Mouse (Mus musculus): ENCODE results near the gene Pacrg. TPM values are rescaled to one million over a fixed set of nuclear protein-coding genes. Genes with fewer than 3 reads are reported as not detected.
A peak's percentile ranks its signal among the peaks of the same experiment; 100 is the strongest.

Gene Pacrg
- polyA plus RNA-seq, 1 experiment from 2014 or later = 7.4 TPM

DNA sequence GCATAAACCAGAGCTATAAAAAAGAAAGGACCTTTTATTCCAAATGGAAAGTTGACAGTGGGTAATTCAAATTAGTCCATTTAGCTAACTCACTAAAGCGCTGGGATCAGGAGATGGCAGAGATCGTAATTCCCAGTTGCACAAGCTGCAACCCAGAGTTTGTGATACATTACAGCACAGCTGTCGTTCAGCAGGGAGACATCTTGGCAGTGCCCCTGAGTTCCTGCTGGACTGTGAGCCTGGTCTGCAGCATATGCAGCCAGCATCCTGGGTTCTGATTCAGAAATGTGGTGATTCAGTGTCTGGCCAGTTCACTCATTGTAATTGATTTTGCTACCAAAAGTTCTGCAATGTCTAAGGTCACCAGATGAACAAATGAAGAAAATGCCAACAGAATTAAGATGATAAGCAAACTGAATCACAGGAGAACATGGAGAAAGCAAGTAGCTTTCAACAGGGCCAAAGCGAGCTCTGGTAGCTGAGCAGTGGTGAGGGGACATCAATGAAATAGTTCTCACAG is 55.6 kb downstream of the Pacrg start:
- WGBS = 85% methylated on average over 4 of the region's 4 CpGs
- no peaks in the 10 kb centered on the region for H3K27me3 ChIP-seq
- H3K27ac ChIP-seq = no peak overlapping the region
- no peak overlapping the region for H3K4me3 ChIP-seq (replicated peaks)
- H3K9ac ChIP-seq = no peak overlapping the region
- no peaks in the 10 kb centered on the region for H3K4me1 ChIP-seq
- no peak for ATAC-seq (ENCODE audit: low FRiP score)
- H3K4me2 ChIP-seq = no peak overlapping the region
- no peaks in the 10 kb centered on the region for H3K36me3 ChIP-seq (replicated peaks)
- H3K9me3 ChIP-seq = no peaks in the 10 kb centered on the region

GRCm38 (mm10) chr17:10776503-10776902 is 63.6 kb downstream of the Pacrg start:
- Histone ChIP-seq H3K9me3 (no peaks in the 10 kb centered on the region), H3K4me1 (peaks cover 11% of the 10 kb centered on the region; the same call in 1 of the 2 replicates), H3K36me3 (replicated peaks) (no peaks in the 10 kb centered on the region), H3K27me3 (no peaks in the 10 kb centered on the region), H3K4me3 (replicated peaks) (no peak overlapping the region), H3K9ac (peak overlapping the region; percentile 2; the same call in 1 of the 2 replicates), H3K27ac (no peak overlapping the region), H3K4me2 (no peak overlapping the region)
- 37% methylated on average over 10 of the region's 10 CpGs for WGBS
- peak; percentile 61 for ATAC-seq (ENCODE audit: low FRiP score)

- no peaks in the 10 kb centered on the region for H3K36me3 ChIP-seq (replicated peaks)
- no peak overlapping the region for H3K4me3 ChIP-seq (replicated peaks)
- no peak overlapping the region for H3K27ac ChIP-seq
- peaks cover 17% of the 10 kb centered on the region; the same call in 1 of the 2 replicates for H3K4me1 ChIP-seq
- ATAC-seq (ENCODE audit: low FRiP score) = no peak
- no peak overlapping the region for H3K9ac ChIP-seq
- H3K4me2 ChIP-seq = no peak overlapping the region
- 77% methylated on average over 1 of the region's 1 CpGs for WGBS
- no peaks in the 10 kb centered on the region for H3K27me3 ChIP-seq
- no peaks in the 10 kb centered on the region for H3K9me3 ChIP-seq
Measured at GRCm38 (mm10) chr17:10774468-10774867, 65.6 kb downstream of the Pacrg start.

- Histone ChIP-seq H3K9me3 (no peaks in the 10 kb centered on the region), H3K4me1 (peaks cover 14% of the 10 kb centered on the region; the same call in 1 of the 2 replicates), H3K4me3 (replicated peaks) (no peak overlapping the region), H3K27me3 (no peaks in the 10 kb centered on the region), H3K27ac (no peak overlapping the region), H3K9ac (no peak overlapping the region), H3K36me3 (replicated peaks) (no peaks in the 10 kb centered on the region), H3K4me2 (no peak overlapping the region)
- 56% methylated on average over 3 of the region's 3 CpGs for WGBS
- ATAC-seq (ENCODE audit: low FRiP score) = no peak
Measured at GRCm38 (mm10) chr17:10772207-10772606, 67.9 kb downstream of the Pacrg start.

- no peak overlapping the region for H3K27ac ChIP-seq
- no peaks in the 10 kb centered on the region for H3K27me3 ChIP-seq
- H3K9ac ChIP-seq = no peak overlapping the region
- H3K4me3 ChIP-seq (replicated peaks) = no peak overlapping the region
- H3K36me3 ChIP-seq (replicated peaks) = no peaks in the 10 kb centered on the region
- peaks cover 5% of the 10 kb centered on the region; the same call in 1 of the 2 replicates for H3K4me1 ChIP-seq
- no peak overlapping the region for H3K4me2 ChIP-seq
- no peaks in the 10 kb centered on the region for H3K9me3 ChIP-seq
- ATAC-seq (ENCODE audit: low FRiP score) = no peak
- 84% methylated on average over 6 of the region's 6 CpGs for WGBS
Measured at GRCm38 (mm10) chr17:10769873-10770272, 70.2 kb downstream of the Pacrg start.

DNA sequence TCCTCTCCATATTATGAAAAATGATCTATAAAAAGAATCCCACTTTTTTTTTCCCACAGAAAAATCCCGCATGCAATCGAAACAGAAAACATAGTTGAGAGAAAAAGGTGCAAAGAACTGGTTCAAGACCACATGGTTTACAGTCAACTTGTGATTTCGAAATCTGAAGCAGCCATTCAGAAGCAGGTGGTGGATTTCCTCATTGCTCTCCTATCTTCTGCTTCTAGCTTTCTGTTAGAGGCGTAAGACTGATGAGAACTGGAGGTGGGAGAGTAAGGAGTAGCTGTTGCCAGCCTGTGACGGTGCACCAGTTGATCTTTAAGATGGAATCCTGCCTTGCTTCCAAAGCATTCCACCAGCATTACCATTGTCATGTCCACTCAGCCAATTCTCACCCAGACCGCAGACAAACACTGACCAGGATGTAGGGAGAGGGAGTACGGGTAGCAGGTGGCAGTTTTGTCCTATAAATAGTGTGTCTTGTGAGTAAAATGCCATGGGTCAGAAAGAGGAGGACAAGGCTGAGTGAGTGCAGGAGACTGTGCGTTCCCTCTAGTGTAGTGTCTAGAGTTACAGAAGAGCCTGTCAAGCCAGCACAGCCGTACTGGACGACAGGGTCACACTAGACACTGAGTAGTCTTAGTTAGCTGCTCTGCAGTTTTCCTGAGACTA is 73.2 kb downstream of the Pacrg start:
- H3K9ac ChIP-seq = no peak overlapping the region
- H3K4me3 ChIP-seq (replicated peaks) = no peak overlapping the region
- no peaks in the 10 kb centered on the region for H3K27me3 ChIP-seq
- no peaks in the 10 kb centered on the region for H3K36me3 ChIP-seq (replicated peaks)
- no peak for ATAC-seq (ENCODE audit: low FRiP score)
- no peak overlapping the region for H3K27ac ChIP-seq
- H3K9me3 ChIP-seq = no peaks in the 10 kb centered on the region
- 85% methylated on average over 10 of the region's 10 CpGs for WGBS
- H3K4me2 ChIP-seq = no peak overlapping the region
- H3K4me1 ChIP-seq = peaks cover 5% of the 10 kb centered on the region; the same call in 1 of the 2 replicates

DNA sequence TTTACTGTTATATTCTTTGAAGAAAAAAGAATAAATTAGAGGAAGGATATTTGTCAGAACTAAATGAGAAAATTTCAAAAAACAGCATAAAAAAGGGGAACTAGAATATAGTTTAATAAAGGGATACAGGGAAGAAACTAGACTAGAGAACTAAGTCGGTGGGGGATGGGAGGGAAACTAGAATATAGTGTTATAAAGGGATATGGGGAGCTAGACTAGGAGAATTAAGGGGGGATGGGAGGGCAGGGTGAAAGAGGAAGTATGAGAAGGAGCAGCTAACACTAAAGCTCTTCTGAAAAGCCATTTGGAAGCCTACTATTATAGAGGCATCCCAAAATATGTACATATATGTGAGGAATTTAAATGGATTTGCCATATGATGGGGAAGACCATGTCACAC is 75.8 kb downstream of the Pacrg start:
- ATAC-seq (ENCODE audit: low FRiP score) = no peak
- Histone ChIP-seq H3K9ac (no peak overlapping the region), H3K4me1 (no peaks in the 10 kb centered on the region), H3K27me3 (no peaks in the 10 kb centered on the region), H3K4me3 (replicated peaks) (no peak overlapping the region), H3K9me3 (no peaks in the 10 kb centered on the region), H3K4me2 (no peak overlapping the region), H3K36me3 (replicated peaks) (no peaks in the 10 kb centered on the region), H3K27ac (no peak overlapping the region)
- 97% methylated on average over 1 of the region's 1 CpGs for WGBS

- no peak overlapping the region for H3K4me3 ChIP-seq (replicated peaks)
- no peaks in the 10 kb centered on the region for H3K27me3 ChIP-seq
- no peak overlapping the region for H3K9ac ChIP-seq
- H3K4me1 ChIP-seq = no peaks in the 10 kb centered on the region
- no peak overlapping the region for H3K27ac ChIP-seq
- no peaks in the 10 kb centered on the region for H3K36me3 ChIP-seq (replicated peaks)
- H3K4me2 ChIP-seq = no peak overlapping the region
- no peaks in the 10 kb centered on the region for H3K9me3 ChIP-seq
- WGBS = 95% methylated on average over 5 of the region's 5 CpGs
- no peak for ATAC-seq (ENCODE audit: low FRiP score)
Measured at GRCm38 (mm10) chr17:10757455-10757854, 82.7 kb downstream of the Pacrg start.

DNA sequence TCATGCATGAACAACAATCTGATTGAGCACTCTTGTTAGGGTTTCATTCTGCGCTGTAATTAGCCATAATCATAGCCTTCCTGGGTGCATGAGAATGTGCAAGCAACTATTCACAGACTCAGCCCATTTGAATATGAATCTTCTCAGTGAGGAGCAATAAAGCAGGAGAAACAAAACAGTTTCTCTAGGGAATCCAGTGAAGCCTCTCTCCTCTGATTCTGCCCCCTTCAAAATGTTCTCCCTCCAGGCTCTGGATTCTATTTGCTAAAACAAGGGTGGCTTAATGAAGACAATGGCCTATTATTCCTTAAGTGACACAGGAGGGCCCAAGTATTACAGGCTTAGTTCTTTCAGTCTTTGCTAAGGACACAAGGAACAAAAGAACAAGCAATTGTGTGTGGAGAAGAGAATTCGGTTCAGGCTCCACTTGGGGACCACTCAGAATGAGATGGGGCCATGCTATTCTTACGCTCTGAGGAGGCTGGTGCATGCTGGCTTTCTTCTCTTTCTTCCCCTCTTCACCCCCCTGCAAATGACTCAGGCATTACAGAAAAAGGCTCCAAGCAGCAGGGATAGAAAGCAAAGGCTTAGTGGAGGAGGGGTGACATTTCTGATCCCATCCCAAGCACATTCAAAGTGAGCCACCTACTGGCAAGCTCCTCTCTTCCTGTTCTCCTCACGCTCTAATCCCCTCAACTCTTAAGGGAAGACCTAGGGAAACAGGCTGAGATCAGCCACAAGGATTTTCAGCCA is 95.2 kb downstream of the Pacrg start:
- Histone ChIP-seq H3K9ac (no peak overlapping the region), H3K36me3 (replicated peaks) (no peaks in the 10 kb centered on the region), H3K27me3 (0 out of 2 replicates have a peak, but pooled peaks cover 4% of the 10 kb centered on the region), H3K4me3 (replicated peaks) (no peak overlapping the region), H3K9me3 (no peaks in the 10 kb centered on the region), H3K4me1 (peaks cover 32% of the 10 kb centered on the region), H3K27ac (peak overlapping the region; percentile 86), H3K4me2 (peak overlapping the region; percentile 24; the same call in 1 of the 2 replicates)
- ATAC-seq (ENCODE audit: low FRiP score) = peak; percentile 95
- WGBS = 2% methylated on average over 4 of the region's 4 CpGs

- H3K4me2 ChIP-seq = no peak overlapping the region
- WGBS = 92% methylated on average over 2 of the region's 2 CpGs
- no peak for ATAC-seq (ENCODE audit: low FRiP score)
- H3K4me1 ChIP-seq = peaks cover 25% of the 10 kb centered on the region
- H3K36me3 ChIP-seq (replicated peaks) = no peaks in the 10 kb centered on the region
- H3K9me3 ChIP-seq = no peaks in the 10 kb centered on the region
- no peak overlapping the region for H3K27ac ChIP-seq
- no peak overlapping the region for H3K9ac ChIP-seq
- no peak overlapping the region for H3K4me3 ChIP-seq (replicated peaks)
- H3K27me3 ChIP-seq = peaks cover 6% of the 10 kb centered on the region; the same call in 1 of the 2 replicates
Measured at GRCm38 (mm10) chr17:10740083-10740482, 100.0 kb downstream of the Pacrg start.

DNA sequence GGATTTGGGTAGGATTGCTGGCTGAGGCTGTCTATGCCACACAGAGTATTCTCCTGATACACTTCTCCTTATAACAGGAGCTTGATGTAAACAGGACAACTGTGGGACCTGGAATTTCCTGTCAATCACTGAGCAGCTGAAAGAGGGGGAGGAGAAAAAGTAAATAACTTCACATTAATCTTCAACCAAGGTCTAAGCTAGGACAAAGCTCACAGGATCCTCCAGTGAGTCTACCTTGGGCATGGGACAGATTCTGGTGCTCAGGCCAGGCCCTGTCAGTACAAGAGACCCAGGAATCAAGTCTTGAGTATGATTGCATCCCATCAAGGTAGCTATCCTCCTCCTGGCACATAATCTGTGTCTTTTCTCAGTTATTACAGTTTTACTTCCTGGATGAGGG is 102.1 kb downstream of the Pacrg start:
- Histone ChIP-seq H3K9ac (no peak overlapping the region), H3K27me3 (peaks cover 6% of the 10 kb centered on the region; the same call in 1 of the 2 replicates), H3K4me2 (no peak overlapping the region), H3K9me3 (no peaks in the 10 kb centered on the region), H3K36me3 (replicated peaks) (no peaks in the 10 kb centered on the region), H3K27ac (no peak overlapping the region), H3K4me1 (peaks cover 21% of the 10 kb centered on the region), H3K4me3 (replicated peaks) (no peak overlapping the region)
- ATAC-seq (ENCODE audit: low FRiP score) = no peak

- WGBS = 54% methylated on average over 6 of the region's 6 CpGs
- Histone ChIP-seq H3K27me3 (peaks cover 2% of the 10 kb centered on the region; the same call in 1 of the 2 replicates), H3K4me1 (peaks cover 21% of the 10 kb centered on the region; the same call in 1 of the 2 replicates), H3K36me3 (replicated peaks) (no peaks in the 10 kb centered on the region), H3K4me2 (no peak overlapping the region), H3K9ac (no peak overlapping the region), H3K9me3 (no peaks in the 10 kb centered on the region), H3K4me3 (replicated peaks) (no peak overlapping the region), H3K27ac (no peak overlapping the region)
- no peak for ATAC-seq (ENCODE audit: low FRiP score)
Measured at GRCm38 (mm10) chr17:10734733-10735132, 105.4 kb downstream of the Pacrg start.
